Mouse (Mus musculus): Measurements from ENCODE around the gene Gm21677. TPM values are rescaled to one million over a fixed set of nuclear protein-coding genes. Genes with fewer than 3 reads are reported as not detected.
"Not testable (repeated sequence)": the region's sequence is repeated elsewhere in the genome, so short reads cannot be mapped to it uniquely, and the experiment has no call there.

The Gm21677 gene
- 0.55 TPM in 1 of 2 replicates, not detected in the other for polyA plus RNA-seq (2015; fragmentation: Nextera tagmentation; extraction: Ambion mirVana)

DNA sequence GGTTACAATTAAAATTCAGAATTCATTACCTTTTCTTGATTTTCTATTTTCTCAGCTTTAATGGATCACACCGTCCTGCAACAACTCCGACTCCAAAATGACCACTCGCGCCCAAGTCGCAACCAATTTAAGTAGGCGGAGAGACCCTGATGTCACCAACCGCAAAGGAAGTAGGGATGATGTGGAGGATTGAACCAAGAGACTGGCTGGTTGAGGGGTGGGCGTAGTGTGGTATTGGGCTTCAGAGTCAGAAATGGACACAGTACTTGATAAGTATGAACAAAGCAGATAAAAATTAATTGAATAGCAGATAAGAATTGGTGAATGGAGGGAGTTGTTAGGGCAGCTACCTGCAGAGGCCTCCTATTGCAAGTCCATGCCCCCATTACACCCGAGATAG, at the start of gene Gm21677:
TSS of gene Gm21677 (minus strand) at position 101 of the 400 bp plus-strand sequence.
- not testable (repeated sequence) for H3K27me3 ChIP-seq; H3K36me3 ChIP-seq; ATAC-seq (ENCODE audit: insufficient number of reproducible peaks, low FRiP score, low TSS enrichment, low read depth); H3K9me3 ChIP-seq (replicated peaks); H3K27ac ChIP-seq (replicated peaks); H3K9ac ChIP-seq; H3K4me3 ChIP-seq (replicated peaks); H3K4me1 ChIP-seq; H3K4me2 ChIP-seq (replicated peaks)
- no CpG with 5 or more reads among the region's 9 CpGs for WGBS

DNA sequence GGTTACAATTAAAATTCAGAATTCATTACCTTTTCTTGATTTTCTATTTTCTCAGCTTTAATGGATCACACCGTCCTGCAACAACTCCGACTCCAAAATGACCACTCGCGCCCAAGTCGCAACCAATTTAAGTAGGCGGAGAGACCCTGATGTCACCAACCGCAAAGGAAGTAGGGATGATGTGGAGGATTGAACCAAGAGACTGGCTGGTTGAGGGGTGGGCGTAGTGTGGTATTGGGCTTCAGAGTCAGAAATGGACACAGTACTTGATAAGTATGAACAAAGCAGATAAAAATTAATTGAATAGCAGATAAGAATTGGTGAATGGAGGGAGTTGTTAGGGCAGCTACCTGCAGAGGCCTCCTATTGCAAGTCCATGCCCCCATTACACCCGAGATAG, 39.0 kb upstream of the Gm21677 start, which contains the start of gene Gm21693:
TSS of gene Gm21693 (minus strand) at position 101 of the 400 bp plus-strand sequence.
- ATAC-seq (ENCODE audit: insufficient number of reproducible peaks, low FRiP score, low TSS enrichment, low read depth); H3K4me1 ChIP-seq: not testable (repeated sequence)
- WGBS: no CpG with 5 or more reads among the region's 9 CpGs

DNA sequence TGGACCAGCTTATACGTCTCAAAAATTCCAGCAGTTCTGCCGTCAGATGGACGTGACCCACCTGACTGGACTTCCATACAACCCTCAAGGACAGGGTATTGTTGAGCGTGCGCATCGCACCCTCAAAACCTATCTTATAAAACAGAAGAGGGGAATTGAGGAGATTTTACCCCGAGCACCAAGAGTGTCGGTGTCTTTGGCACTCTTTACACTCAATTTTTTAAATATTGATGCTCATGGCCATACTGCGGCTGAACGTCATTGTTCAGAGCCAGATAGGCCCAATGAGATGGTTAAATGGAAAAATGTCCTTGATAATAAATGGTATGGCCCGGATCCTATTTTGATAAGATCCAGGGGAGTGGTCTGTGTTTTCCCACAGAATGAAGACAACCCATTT, 34.4 kb upstream of the Gm21677 start:
- not testable (repeated sequence) for H3K4me1 ChIP-seq; ATAC-seq (ENCODE audit: insufficient number of reproducible peaks, low FRiP score, low TSS enrichment, low read depth); H3K4me2 ChIP-seq (replicated peaks); H3K4me3 ChIP-seq (replicated peaks); H3K9ac ChIP-seq; H3K27ac ChIP-seq (replicated peaks); H3K9me3 ChIP-seq (replicated peaks); H3K27me3 ChIP-seq; H3K36me3 ChIP-seq
- 100% methylated on average over 1 of the region's 11 CpGs for whole genome bisulfite sequencing

More for the DNA sequence above, 39.0 kb upstream of the Gm21677 start, which contains the start of gene Gm21693:
- H3K27me3 ChIP-seq; H3K4me3 ChIP-seq (replicated peaks); H3K9ac ChIP-seq; H3K9me3 ChIP-seq (replicated peaks); H3K27ac ChIP-seq (replicated peaks); H3K36me3 ChIP-seq; H3K4me2 ChIP-seq (replicated peaks): not testable (repeated sequence)

Other genes with a start within 250 kb of the Gm21677 start
- not detected in 2 replicates for gene Gm21693, start 38.9 kb upstream of the Gm21677 start, polyA plus RNA-seq (2015; fragmentation: Nextera tagmentation; extraction: Ambion mirVana)
- 0.16 TPM in 1 of 2 replicates, not detected in the other for gene Gm21704, start 103.7 kb upstream of the Gm21677 start, polyA plus RNA-seq (2015; fragmentation: Nextera tagmentation; extraction: Ambion mirVana)
- 0.19 TPM in 1 of 2 replicates, not detected in the other for gene Gm21708, start 103.7 kb upstream of the Gm21677 start, polyA plus RNA-seq (2015; fragmentation: Nextera tagmentation; extraction: Ambion mirVana)